Mouse (Mus musculus) hindbrain, postnatal 0 days (tissue): ENCODE measurements around the gene Pacsin2. TPM values are rescaled to one million over a fixed set of nuclear protein-coding genes. Genes with fewer than 3 reads are reported as not detected.
A peak's percentile ranks its signal among the peaks of the same experiment; 100 is the strongest.

Experiments used
- ATAC-seq: fragments of 200-750 bp; cut with Nextera tagmentation; 2 replicates; pipeline ENCODE4 v1.8.0; 2017; ENCODE audit warnings: mild to moderate bottlenecking, moderate TSS enrichment, moderate library complexity
- DNase-seq: peaks from one replicate; pipeline ENCODE4 v3.0.0-alpha.2; 2015; ENCODE audit warnings: low spot score
- H3K27ac ChIP-seq: fragments of 300-500 bp; sonication (generic); 2 replicates; pipeline ENCODE4 v1.5.1; 2014; ENCODE audit warnings: mild to moderate bottlenecking
- H3K27me3 ChIP-seq: fragments of 300-500 bp; sonication (generic); 2 replicates; pipeline ENCODE4 v1.6.1; 2014; ENCODE audit warnings: low read length, mixed read lengths; ENCODE audit not compliant: insufficient read depth
- H3K36me3 ChIP-seq: fragments of 300-500 bp; sonication (generic); 2 replicates; pipeline ENCODE4 v1.6.1; 2014; ENCODE audit warnings: low read length, mixed read lengths; ENCODE audit not compliant: insufficient read depth
- H3K4me1 ChIP-seq: fragments of 300-500 bp; sonication (generic); 2 replicates; pipeline ENCODE4 v1.6.1; 2014; ENCODE audit warnings: antibody characterized with exemption, low read length, mixed read lengths; ENCODE audit not compliant: insufficient read depth
- H3K4me2 ChIP-seq: fragments of 300-500 bp; sonication (generic); 2 replicates; pipeline ENCODE4 v1.6.1; 2014; ENCODE audit warnings: low read depth, mild to moderate bottlenecking, low read length, moderate library complexity, mixed read lengths
- H3K4me3 ChIP-seq: fragments of 300-500 bp; sonication (generic); 2 replicates; pipeline ENCODE4 v1.5.1; 2014; ENCODE audit warnings: low read length
- H3K9ac ChIP-seq: fragments of 300-500 bp; sonication (generic); replicated peaks from 2 replicates; pipeline ENCODE4 v1.6.1; 2014; ENCODE audit warnings: mild to moderate bottlenecking, low read length, moderate library complexity, mixed read lengths
- H3K9me3 ChIP-seq: fragments of 300-500 bp; sonication (generic); 2 replicates; pipeline ENCODE4 v1.6.1; 2016; ENCODE audit warnings: low read length, mixed read lengths
- CTCF ChIP-seq: IDR thresholded peaks from 2 replicates; pipeline ENCODE4 v1.5.1; 2016; ENCODE audit warnings: antibody characterized with exemption, control low read depth, low read depth
- WGBS: fragments of 180-500 bp; shearing (Covaris S2); extraction: QIAGEN DNeasy Blood & Tissue Kit; methylation state at CpG from one replicate; pipeline ENCODE4 v1.1.7; 2014; 5-methylcytosine and 5-hydroxymethylcytosine counted together
- polyA plus RNA-seq: library from polyadenylated mRNA; unstranded; fragments of >200 nt; fragmentation: Nextera tagmentation; extraction: Ambion mirVana; gene quantifications from 2 replicates; pipeline ENCODE4 v1.2.1, GENCODE M21; 2015
- total RNA-seq: library from RNA; depleted of rRNA; stranded (reverse); fragments of >200 nt; gene quantifications from 2 replicates; pipeline ENCODE4 v1.2.3, GENCODE M21; 2014

Pacsin2 gene
- total and polyA plus RNA-seq, 2 experiments from 2014 or later: 19.5 to 20.0 TPM

DNA sequence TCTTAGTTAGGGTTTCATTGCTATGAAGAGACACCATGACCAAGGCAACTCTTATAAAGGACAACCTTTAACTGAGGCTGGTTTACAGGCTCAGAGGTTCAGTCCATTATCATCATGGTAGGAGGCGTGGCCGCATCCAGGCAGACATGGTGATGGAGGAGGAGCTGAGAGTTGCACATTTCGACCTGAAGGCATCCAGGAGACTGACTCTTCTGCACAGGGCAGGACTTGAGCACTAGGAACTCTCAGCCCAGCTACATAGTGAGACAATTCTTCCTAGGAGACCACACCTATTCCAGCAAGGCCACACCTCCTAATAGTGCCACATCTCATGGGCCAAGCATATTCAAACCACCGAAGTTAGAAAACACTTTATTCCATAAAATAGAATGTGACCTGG is 15.4 kb upstream of the Pacsin2 start:
- no peaks in the 10 kb centered on the region for H3K4me1 ChIP-seq
- DNase-seq (no peak), ATAC-seq (no peak)
- H3K9ac ChIP-seq: no peak overlapping the region
- WGBS: 90% methylated on average over 4 of the region's 4 CpGs
- no peak for TF ChIP-seq CTCF
- no peak overlapping the region for H3K4me3 ChIP-seq
- no peaks in the 10 kb centered on the region for H3K27me3 ChIP-seq
- no peak overlapping the region for H3K27ac ChIP-seq
- H3K4me2 ChIP-seq: no peak overlapping the region
- H3K36me3 ChIP-seq: no peaks in the 10 kb centered on the region; the same call in 1 of the 2 replicates
- no peaks in the 10 kb centered on the region for H3K9me3 ChIP-seq

DNA sequence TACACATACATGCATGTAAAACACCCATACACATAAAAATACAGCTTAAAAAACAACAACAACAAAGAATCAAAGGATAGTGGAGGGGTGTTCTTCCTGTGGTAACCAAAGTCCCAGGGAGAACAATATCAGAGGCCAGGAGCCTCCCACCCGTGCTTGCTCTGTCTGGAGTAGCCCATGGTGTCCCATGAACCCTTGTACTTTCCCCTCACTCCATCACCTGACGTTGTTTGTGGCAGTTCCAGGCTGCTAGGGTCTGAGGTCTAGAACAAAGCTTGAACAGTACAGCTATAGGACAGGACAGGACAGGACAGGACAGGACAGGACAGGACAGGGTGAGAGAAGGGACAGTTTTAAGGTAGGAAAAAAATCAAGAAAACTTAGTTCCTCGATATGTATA is 13.7 kb upstream of the Pacsin2 start:
- 70% methylated on average over 3 of the region's 3 CpGs for whole genome bisulfite sequencing
- Histone ChIP-seq H3K4me2 (no peak overlapping the region), H3K9ac (no peak overlapping the region), H3K27me3 (no peaks in the 10 kb centered on the region), H3K9me3 (no peaks in the 10 kb centered on the region), H3K36me3 (no peaks in the 10 kb centered on the region), H3K4me3 (no peak overlapping the region), H3K27ac (no peak overlapping the region), H3K4me1 (no peaks in the 10 kb centered on the region)
- DNase-seq (no peak), ATAC-seq (no peak)
- TF ChIP-seq CTCF: no peak

DNA sequence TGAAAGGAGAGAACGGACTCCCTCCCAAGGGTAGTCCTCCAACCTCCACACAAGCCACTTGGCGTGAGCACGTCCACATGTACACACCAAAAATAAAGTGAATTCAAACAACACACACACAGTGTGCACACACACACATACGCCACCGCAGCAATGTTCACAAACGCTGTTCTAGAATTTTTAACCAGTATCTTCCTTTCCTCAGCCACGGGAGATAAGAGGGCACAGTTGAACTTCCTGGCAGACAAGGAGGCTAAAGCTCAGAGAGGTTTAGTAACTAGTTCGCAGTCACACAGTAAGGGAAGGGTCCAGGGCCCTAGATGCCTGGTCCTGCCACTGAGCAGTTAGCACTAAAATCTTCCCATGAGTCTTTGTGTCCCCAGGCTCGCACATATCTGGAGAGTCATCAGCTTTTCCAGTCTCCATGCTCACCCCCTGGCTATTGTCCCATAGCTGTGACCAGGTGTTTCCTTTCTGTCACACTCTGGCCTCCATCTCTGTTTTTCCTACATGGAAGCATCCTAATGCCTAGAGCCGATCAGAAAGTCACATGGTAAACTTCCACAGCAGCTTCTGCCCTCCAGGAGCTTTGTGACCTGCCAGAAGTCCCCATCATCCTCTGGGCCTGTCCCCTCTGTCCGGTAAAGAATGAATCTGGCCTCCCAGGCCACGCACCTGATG is 12.3 kb upstream of the Pacsin2 start:
- no peak for TF ChIP-seq CTCF

DNA sequence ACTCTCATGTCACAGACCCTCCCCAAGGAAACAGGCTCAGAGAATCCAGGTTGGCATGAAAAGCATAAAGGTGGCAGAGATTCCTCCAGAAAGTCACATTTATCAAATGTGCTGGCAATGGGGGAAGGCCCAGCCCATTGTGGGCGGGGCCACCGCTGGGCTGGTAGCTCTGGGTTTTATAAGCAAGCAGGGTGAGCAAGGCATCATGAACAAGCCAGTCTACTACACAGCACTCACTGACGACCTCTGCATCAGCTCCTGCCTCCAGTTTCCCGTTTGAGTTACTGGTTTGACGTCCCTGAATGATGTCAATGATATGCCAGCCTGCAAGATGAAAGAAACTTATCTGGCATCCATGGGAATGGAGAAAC is 10.0 kb upstream of the Pacsin2 start:
- ATAC-seq (no peak), DNase-seq (no peak)
- Histone ChIP-seq H3K27ac (no peak overlapping the region), H3K9ac (no peak overlapping the region), H3K36me3 (no peaks in the 10 kb centered on the region), H3K4me3 (no peak overlapping the region), H3K27me3 (no peaks in the 10 kb centered on the region), H3K4me2 (no peak overlapping the region), H3K4me1 (peaks cover 4% of the 10 kb centered on the region; the same call in 1 of the 2 replicates), H3K9me3 (no peaks in the 10 kb centered on the region)
- WGBS: 38% methylated on average over 5 of the region's 5 CpGs
- no peak for TF ChIP-seq CTCF

More for the DNA sequence above, 12.3 kb upstream of the Pacsin2 start:
- H3K36me3 ChIP-seq: no peaks in the 10 kb centered on the region
- H3K27me3 ChIP-seq: no peaks in the 10 kb centered on the region
- no peaks in the 10 kb centered on the region for H3K4me1 ChIP-seq
- H3K9ac ChIP-seq: no peak overlapping the region
- no peak overlapping the region for H3K4me2 ChIP-seq
- DNase-seq: no peak
- WGBS: 85% methylated on average over 12 of the region's 12 CpGs
- H3K27ac ChIP-seq: no peak overlapping the region
- no peak overlapping the region for H3K4me3 ChIP-seq
- no peaks in the 10 kb centered on the region for H3K9me3 ChIP-seq
- ATAC-seq: no peak

DNA sequence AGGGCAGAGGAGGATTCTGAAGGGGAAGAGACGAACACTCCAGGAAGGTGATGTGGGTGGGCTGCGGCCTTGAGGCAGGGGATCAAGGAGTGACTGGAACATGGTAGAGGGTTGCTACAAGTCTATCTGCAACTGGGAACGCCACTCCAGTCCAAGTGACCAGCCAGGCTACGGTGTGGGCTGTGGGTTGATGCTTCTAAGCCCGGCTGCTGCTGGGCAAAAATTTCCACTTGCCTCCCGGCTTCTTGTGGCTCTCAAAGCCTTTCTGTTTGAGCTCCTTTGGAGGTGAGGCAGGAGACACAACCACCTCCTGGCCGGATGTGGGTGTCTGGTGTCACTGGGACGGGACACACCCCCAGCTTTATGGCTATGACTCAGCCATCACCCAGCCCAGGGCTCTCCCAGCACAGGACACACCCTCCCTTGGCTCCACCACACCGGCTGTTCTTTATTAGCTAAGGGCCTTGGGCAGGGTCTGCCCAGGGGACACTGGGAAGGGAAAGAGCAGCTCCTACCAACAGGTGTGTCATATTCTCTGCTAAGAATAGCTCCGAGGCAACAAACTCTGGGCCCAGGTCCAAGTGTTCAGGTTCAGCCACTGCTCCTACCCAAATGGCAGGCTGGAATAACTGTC is 9.5 kb upstream of the Pacsin2 start:
- H3K9ac ChIP-seq: no peak overlapping the region
- H3K4me2 ChIP-seq: no peak overlapping the region
- WGBS: 80% methylated on average over 10 of the region's 10 CpGs
- H3K4me1 ChIP-seq: peaks cover 4% of the 10 kb centered on the region; the same call in 1 of the 2 replicates
- DNase-seq (no peak), ATAC-seq (no peak)
- no peak for TF ChIP-seq CTCF
- H3K4me3 ChIP-seq: no peak overlapping the region
- no peaks in the 10 kb centered on the region for H3K9me3 ChIP-seq
- H3K36me3 ChIP-seq: no peaks in the 10 kb centered on the region
- no peaks in the 10 kb centered on the region for H3K27me3 ChIP-seq
- H3K27ac ChIP-seq: no peak overlapping the region

DNA sequence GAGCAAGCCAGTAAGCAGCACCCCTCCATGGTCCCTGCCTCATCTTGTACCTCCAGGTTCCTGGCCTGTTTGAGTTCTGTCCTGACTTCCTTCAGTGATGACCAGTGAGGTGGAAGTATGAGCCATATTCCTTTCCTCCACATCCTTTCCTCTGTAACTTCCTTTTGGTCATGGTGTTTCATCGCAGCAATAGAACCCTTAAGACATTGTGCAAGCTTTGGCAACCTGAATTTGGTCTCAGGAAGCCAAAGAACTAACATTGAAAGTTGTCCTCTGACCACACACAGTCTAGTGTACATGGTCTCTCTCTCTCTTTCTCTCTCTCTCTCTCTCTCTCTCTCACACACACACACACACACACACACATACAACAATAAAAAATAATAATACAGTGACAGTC is 8.8 kb upstream of the Pacsin2 start:
- H3K4me3 ChIP-seq: no peak overlapping the region
- no peak overlapping the region for H3K27ac ChIP-seq
- no peaks in the 10 kb centered on the region for H3K27me3 ChIP-seq
- WGBS: 91% methylated on average over 1 of the region's 1 CpGs
- no peak overlapping the region for H3K4me2 ChIP-seq
- H3K36me3 ChIP-seq: no peaks in the 10 kb centered on the region
- peaks cover 4% of the 10 kb centered on the region; the same call in 1 of the 2 replicates for H3K4me1 ChIP-seq
- DNase-seq (no peak), ATAC-seq (no peak)
- no peak for TF ChIP-seq CTCF
- H3K9me3 ChIP-seq: no peaks in the 10 kb centered on the region
- no peak overlapping the region for H3K9ac ChIP-seq

DNA sequence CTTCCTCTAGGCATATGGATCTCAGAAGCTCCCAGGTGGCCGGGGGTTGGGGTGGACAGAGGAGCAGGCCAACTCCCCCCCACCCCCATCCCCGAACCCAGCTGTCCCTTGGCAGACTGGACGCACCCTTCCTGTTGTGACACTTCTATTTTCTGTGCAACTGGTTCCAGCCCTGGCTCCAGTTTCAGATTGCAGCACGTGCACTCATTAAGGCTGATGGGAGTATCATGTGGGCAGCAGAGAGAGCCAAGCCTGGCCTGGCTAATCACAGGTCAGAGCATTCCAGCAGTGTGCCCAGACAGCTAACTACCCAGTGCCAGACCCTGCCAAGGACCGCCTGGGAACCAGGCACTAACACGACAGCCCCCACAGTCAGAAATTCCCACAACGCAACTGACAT is 7.1 kb upstream of the Pacsin2 start:
- ATAC-seq (peak; percentile 72), DNase-seq (peak; percentile 43)
- Histone ChIP-seq H3K4me3 (no peak overlapping the region), H3K9ac (no peak overlapping the region), H3K36me3 (no peaks in the 10 kb centered on the region), H3K27me3 (no peaks in the 10 kb centered on the region), H3K4me1 (peaks cover 4% of the 10 kb centered on the region; the same call in 1 of the 2 replicates), H3K27ac (no peak overlapping the region), H3K4me2 (no peak overlapping the region), H3K9me3 (no peaks in the 10 kb centered on the region)
- 59% methylated on average over 7 of the region's 7 CpGs for WGBS
- TF ChIP-seq CTCF: no peak
